Mouse (Mus musculus): ENCODE measurements around the gene Herpud2.

Gene Herpud2

DNA sequence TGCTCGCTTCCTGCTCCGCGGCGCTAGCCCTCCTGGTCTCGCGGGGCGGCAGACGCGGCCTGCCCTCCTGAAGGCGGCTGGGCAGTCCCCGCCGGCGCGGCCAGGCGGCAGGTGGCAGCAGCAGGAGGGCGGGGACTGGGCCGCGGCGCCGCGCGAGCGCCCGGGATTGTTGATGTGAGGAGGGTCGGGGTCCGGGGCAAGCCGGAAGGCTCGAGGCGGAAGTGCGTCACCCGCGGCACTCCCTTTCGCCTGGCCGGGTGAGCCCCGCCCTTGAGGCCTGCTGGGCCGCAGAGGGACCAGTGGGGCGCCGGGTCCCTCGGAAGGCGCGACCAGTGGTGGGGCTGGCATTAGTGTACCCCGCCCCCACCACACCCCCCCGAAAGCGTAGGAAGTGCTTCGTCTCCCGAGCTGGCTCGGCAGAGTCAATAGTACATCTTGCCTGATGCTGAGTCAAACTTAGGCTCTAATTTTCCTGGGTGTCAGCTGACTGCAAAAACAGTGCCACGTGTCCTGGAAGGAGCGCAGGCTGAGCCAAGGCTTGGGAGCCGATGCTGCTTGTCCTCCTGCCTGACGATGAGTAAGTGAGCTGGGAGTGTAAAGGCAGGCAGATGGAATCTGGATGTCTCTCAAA lies at the start of gene Herpud2:
Herpud2 (minus strand) TSS at position 210 of the 631 bp plus-strand sequence.
- in situ Hi-C loops (cut with MboI, MseI), result no loop called here

GRCm38 (mm10) chr9:25200987-25201386 lies 49.4 kb upstream of the Herpud2 start:
- in situ Hi-C loops (cut with MboI, MseI), result no loop called here

- in situ Hi-C loops (cut with MboI, MseI), result no loop called here
These were observed 48.5 kb upstream of the Herpud2 start for GRCm38 (mm10) chr9:25200148-25200547.

DNA sequence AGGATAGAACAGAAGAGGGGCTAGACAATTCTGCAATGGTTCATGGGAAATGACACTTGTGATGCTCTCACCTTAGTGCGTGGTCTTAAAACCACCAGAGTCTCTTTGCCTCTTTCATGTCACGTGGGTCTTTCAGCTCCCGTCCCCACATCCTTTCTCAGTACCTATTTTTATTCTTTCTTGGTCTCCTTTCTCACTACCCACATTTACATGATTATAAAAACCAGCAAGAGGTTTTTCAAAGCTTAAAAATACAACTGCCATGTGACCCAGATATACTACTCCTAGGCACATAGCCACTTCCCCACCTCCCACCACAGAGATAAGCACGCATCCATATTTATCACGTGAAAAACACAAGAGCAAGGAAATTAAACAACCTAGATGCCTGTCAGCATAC lies 45.1 kb upstream of the Herpud2 start:
- in situ Hi-C loops (cut with MboI, MseI), result loop anchor here (5.0 kb wide), 1 partner anchor 51 kb away; no protein-coding TSS in a partner anchor

DNA sequence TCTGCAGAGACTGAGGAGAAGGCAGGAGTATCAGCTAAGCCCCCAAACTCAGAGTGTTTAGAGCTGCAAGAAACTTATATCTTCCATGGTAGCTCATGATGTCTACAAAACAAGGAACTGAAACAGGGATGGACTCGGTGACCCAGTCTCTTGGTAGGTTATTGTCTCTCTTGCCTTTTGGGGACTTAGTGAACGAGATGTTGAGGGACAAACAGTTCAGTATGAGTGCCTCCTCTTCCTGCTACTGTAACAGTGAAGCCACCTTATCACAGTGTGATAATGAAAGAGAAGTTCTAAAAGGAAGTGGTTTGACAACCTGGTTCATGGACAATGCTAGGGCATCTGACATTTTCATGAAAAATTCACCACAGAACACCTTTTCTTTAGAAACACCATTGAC lies 40.0 kb upstream of the Herpud2 start:
- in situ Hi-C loops (cut with MboI, MseI), result loop anchor here (5.0 kb wide), 1 partner anchor 91 kb away; no protein-coding TSS in a partner anchor

- in situ Hi-C loops (cut with MboI, MseI), result no loop called here
These were observed 34.9 kb upstream of the Herpud2 start for GRCm38 (mm10) chr9:25186501-25186900.

DNA sequence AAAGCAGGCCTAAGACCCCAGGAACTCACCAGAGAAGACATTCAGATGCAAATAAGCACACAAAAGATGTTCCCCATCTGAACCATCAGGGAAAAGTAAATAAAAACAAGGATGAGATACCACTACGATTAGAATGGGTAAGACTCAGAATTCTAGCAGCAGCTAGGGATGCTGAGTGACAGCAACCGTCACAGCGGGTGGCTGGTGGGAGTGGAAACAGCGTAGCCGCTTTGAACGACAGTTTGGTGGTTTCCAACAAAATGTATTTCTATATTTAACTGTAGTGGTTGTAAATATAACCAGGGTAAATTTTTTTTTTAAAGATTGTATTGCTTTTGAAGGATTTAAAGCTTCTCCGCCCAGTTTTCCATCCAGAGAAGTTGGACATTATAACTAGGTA lies 34.2 kb upstream of the Herpud2 start:
- in situ Hi-C loops (cut with MboI, MseI), result no loop called here

DNA sequence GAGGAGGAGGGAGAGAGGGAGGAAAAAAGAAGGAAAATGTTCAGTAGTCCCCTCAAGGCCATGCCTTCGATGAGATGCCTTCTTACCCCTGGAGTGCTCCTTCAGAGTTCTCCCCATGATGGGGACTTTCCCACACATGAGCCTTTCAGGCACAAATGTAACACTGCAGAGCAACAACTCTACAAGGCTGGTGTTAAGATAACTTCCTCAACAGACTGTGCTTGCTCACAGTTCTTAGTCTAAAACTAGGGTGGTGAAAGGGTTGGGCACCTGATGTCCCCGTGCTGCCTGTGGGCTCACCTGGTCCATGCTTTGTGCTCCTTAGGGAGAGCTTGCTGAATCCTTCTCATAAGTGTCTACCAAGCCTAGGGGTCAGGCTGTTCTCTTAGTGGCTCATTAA lies 33.0 kb upstream of the Herpud2 start:
- in situ Hi-C loops (cut with MboI, MseI), result loop anchor here (5.0 kb wide), 1 partner anchor 138 kb away; no protein-coding TSS in a partner anchor

DNA sequence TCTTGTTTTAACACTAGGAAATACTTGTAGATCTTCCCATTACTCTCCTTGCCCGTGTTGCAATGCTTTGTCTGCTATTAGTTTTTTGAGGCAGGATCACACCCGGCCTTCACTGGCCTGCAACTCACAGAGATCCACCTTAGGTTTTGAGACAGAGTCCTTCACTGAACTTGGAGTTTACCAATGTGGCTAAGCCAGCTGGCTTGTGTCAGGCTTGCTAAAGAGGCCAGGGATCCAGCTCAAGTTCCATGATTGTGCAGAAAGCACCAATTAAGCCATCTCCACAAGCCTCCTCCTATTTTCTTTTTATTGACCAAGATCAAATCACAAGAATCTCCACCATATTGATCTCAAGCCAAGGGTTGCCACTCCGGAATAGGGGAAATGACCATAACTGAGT lies 26.4 kb upstream of the Herpud2 start:
- in situ Hi-C loops (cut with MboI, MseI), result loop anchor here (10.0 kb wide), 1 partner anchor 307 kb away; the partner anchor contains the start of gene Eepd1

DNA sequence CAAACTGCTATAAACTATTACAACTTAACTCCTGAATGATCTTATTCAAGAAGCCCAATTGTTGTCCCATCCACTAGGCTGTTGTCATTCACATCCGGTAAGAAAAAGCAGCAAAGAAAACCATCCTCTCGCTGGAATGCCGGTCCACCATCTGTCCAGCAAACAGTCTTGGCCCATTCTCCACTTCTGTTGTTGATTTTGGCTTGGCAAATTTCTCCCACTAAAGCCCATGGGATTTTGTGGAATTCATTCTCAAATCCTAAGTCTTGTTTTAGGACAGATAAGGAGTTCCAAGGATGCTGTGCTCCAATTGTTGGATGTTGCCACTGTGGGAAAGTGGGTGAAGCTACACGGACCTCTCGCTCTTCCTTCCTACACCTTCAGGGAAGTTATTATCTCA lies 25.6 kb upstream of the Herpud2 start:
- in situ Hi-C loops (cut with MboI, MseI), result loop anchor here (10.0 kb wide), 1 partner anchor 308 kb away; the partner anchor contains the start of gene Eepd1

GRCm38 (mm10) chr9:25176562-25176961 lies 24.9 kb upstream of the Herpud2 start:
- in situ Hi-C loops (cut with MboI, MseI), result loop anchor here (10.0 kb wide), 1 partner anchor 308 kb away; the partner anchor contains the start of gene Eepd1

GRCm38 (mm10) chr9:25175978-25176377 lies 24.4 kb upstream of the Herpud2 start:
- in situ Hi-C loops (cut with MboI, MseI), result loop anchor here (10.0 kb wide), 1 partner anchor 309 kb away; the partner anchor contains the start of gene Eepd1

GRCm38 (mm10) chr9:25175039-25175442 lies 23.4 kb upstream of the Herpud2 start:
- in situ Hi-C loops (cut with MboI, MseI), result loop anchor here (10.0 kb wide), 1 partner anchor 310 kb away; the partner anchor contains the start of gene Eepd1

DNA sequence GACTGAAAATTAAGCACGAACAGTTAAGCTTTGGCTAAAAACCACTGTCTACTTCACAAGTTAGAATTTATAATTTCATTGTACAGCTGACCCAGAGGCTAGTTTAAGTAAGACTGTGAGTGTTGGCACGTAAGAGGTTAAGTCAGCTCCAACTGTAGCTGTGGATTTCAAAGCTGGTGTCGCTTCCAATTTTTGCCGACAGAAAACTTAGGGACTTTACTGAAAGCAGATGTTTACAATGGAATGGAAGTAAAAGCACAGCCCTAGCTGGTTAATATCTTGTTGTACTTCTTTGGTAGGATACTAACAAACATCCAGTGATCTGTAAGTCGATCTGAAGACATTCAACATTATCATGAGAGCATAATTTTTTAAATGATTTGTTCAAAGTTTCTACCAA lies 23.0 kb upstream of the Herpud2 start:
- in situ Hi-C loops (cut with MboI, MseI), result loop anchor here (10.0 kb wide), 1 partner anchor 310 kb away; the partner anchor contains the start of gene Eepd1

- in situ Hi-C loops (cut with MboI, MseI), result loop anchor here (10.0 kb wide), 1 partner anchor 312 kb away; the partner anchor contains the start of gene Eepd1
These were observed 21.6 kb upstream of the Herpud2 start for GRCm38 (mm10) chr9:25173171-25173570.

DNA sequence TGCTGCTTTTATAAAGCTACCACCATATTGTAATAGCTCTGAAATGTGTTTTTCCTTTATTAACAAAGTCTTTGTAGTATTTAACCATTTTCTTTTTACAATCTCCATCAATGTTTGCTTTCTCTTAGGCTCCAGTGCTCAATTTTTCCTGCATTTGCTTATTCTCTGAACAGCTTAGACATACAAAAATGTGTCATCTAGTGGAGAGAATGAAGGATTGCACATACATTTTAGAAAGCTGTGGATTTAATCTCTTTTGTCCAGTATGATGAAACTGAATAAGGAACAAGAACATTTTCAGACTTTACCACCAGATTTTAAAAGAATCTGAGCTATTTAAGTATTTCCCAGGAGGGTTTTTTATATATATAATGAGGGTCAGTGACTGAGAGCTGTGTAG lies 18.0 kb upstream of the Herpud2 start:
- in situ Hi-C loops (cut with MboI, MseI), result loop anchor here (10.0 kb wide), 1 partner anchor 315 kb away; the partner anchor contains the start of gene Eepd1

- in situ Hi-C loops (cut with MboI, MseI), result no loop called here
These were observed 16.0 kb upstream of the Herpud2 start for GRCm38 (mm10) chr9:25167458-25168084.

DNA sequence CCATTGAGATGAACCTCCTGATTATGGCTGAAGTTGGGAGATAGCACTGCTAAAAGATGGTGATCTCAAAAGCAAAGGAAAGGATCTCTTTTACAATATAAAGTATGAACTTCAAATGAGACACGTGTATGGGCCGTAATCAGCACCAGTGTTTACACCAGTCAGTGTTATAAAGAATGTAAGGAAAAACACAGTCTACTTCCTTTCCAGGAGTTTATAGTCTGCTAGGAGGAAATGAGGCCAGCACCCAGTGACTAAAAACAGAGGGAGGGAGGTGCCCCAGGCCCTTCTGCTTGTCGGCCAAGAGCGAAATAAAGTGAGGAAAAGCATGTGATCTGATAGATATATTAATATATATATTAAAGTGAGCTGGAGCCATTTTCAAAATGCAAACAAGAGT lies 6.6 kb upstream of the Herpud2 start:
- in situ Hi-C loops (cut with MboI, MseI), result loop anchor here (5.0 kb wide), 1 partner anchor 109 kb away; no protein-coding TSS in a partner anchor

GRCm38 (mm10) chr9:25156377-25156776 lies 4.8 kb upstream of the Herpud2 start:
- in situ Hi-C loops (cut with MboI, MseI), result loop anchor here (5.0 kb wide), 1 partner anchor 111 kb away; no protein-coding TSS in a partner anchor

- in situ Hi-C loops (cut with MboI, MseI), result no loop called here
These were observed 1.4 kb upstream of the Herpud2 start for GRCm38 (mm10) chr9:25153066-25153465.

DNA sequence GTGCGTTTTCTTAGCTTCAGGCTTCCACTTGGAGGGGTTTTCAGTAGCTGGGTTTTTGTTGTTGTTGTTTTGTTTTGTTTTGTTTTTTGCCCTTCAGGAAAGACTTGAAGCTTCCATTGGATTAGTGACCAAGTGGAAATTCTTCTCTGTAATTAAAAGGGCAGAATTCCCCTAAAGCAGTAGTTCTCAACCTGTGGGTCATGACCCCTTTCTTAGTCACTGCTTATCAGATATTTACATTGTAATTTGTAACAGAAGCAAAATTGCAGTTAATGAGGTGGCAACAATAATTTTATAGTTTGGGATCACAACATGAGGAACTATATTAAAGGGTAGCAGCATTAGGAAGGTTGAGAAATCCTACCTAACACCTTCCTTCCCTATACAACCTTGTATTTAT lies 837 bp upstream of the Herpud2 start:
- in situ Hi-C loops (cut with MboI, MseI), result no loop called here

DNA sequence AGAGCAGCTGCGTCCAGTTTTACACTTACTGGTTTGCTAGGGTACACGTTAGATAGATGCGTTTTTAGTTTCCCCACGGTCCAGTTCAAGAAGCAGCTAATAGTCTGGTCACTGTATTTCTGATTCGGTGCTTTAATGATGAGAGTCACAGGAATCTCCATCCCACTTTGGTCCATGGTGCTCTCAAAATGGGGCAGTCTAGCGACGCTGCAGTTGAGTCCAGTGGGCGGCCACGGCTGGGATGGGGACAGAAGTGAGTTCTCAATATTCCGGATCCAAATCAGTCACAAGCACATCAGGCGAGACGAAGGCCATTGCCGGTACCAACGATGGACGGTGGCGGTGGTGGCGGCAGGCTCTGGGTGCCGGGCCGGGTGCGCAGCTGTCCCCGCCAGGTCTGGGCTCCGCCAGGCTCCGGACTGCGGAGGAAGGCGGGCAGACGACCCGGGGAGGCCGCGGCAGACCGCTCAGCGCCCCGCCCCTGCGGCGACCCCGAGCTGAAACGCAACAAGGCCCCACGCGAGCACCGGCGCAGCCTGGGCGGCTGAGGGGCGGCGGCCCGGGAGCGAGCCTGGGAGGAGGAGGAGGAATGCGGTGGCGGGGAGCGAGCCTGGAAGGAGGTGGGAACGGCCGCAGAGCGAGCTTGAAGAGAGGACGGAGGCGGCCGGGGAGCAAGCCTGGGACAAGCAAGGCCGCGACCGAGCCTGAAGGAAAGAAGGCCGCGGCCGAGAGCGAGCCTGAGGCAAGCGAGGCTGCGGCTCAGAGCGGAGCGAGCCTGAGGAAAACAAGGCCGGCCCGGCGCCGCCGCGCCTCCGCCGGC lies 619 bp downstream of the Herpud2 start:
- in situ Hi-C loops (cut with MboI, MseI), result no loop called here

Data from T-helper 1 cell (primary cell).